Mouse (Mus musculus) forebrain, postnatal 0 days (tissue): ENCODE results near the gene Gm17409. TPM values are rescaled to one million over a fixed set of nuclear protein-coding genes. Genes with fewer than 3 reads are reported as not detected.

ENCODE experiments used
- ATAC-seq: fragments of 200-750 bp; cut with Nextera tagmentation; 2 replicates; pipeline ENCODE4 v1.8.0; 2017; ENCODE audit warnings: mild to moderate bottlenecking, moderate library complexity
- DNase-seq: peaks from one replicate; pipeline ENCODE4 v3.0.0-alpha.2; 2015
- H3K27ac ChIP-seq: fragments of 300-500 bp; sonication (generic); 2 replicates; pipeline ENCODE4 v1.5.1; 2014; ENCODE audit warnings: low read depth, mild to moderate bottlenecking, antibody characterized with exemption, low read length, moderate library complexity, mixed read lengths
- H3K27me3 ChIP-seq: fragments of 300-500 bp; sonication (generic); 2 replicates; pipeline ENCODE4 v1.6.1; 2014; ENCODE audit warnings: mild to moderate bottlenecking, low read length, mixed read lengths; ENCODE audit not compliant: insufficient read depth
- H3K36me3 ChIP-seq: fragments of 300-500 bp; sonication (generic); 2 replicates; pipeline ENCODE4 v1.6.1; 2014; ENCODE audit warnings: mild to moderate bottlenecking, moderate library complexity; ENCODE audit not compliant: insufficient read depth
- H3K4me1 ChIP-seq: fragments of 300-500 bp; sonication (generic); 2 replicates; pipeline ENCODE4 v1.6.1; 2014; ENCODE audit warnings: antibody characterized with exemption; ENCODE audit not compliant: insufficient read depth
- H3K4me2 ChIP-seq: fragments of 300-500 bp; sonication (generic); 2 replicates; pipeline ENCODE4 v1.6.1; 2014; ENCODE audit warnings: low read depth, mild to moderate bottlenecking, moderate library complexity
- H3K4me3 ChIP-seq: fragments of 300-500 bp; sonication (generic); 2 replicates; pipeline ENCODE4 v1.5.1; 2014; ENCODE audit warnings: low read depth, low read length, mixed read lengths
- H3K9ac ChIP-seq: fragments of 300-500 bp; sonication (generic); 2 replicates; pipeline ENCODE4 v1.6.1; 2014; ENCODE audit warnings: mild to moderate bottlenecking
- H3K9me3 ChIP-seq: fragments of 300-500 bp; sonication (generic); 2 replicates; pipeline ENCODE4 v1.6.1; 2016; ENCODE audit warnings: low read length
- CTCF ChIP-seq: sonication (generic); IDR thresholded peaks from 2 replicates; pipeline ENCODE4 v1.5.1; 2016; ENCODE audit warnings: antibody characterized with exemption, control low read depth, low read depth
- WGBS: fragments of 180-500 bp; shearing (Covaris S2); extraction: QIAGEN DNeasy Blood & Tissue Kit; methylation state at CpG from one replicate; pipeline ENCODE4 v1.1.7; 2014; 5-methylcytosine and 5-hydroxymethylcytosine counted together
- polyA plus RNA-seq: library from polyadenylated mRNA; unstranded; fragments of >200 nt; fragmentation: Nextera tagmentation; extraction: Ambion mirVana; gene quantifications from 2 replicates; pipeline ENCODE4 v1.2.1, GENCODE M21; 2015
- total RNA-seq: library from RNA; depleted of rRNA; stranded (reverse); fragments of >200 nt; gene quantifications from 2 replicates; pipeline ENCODE4 v1.2.3, GENCODE M21; 2014

The Gm17409 gene
- total and polyA plus RNA-seq, 2 experiments from 2014 or later = not detected

DNA sequence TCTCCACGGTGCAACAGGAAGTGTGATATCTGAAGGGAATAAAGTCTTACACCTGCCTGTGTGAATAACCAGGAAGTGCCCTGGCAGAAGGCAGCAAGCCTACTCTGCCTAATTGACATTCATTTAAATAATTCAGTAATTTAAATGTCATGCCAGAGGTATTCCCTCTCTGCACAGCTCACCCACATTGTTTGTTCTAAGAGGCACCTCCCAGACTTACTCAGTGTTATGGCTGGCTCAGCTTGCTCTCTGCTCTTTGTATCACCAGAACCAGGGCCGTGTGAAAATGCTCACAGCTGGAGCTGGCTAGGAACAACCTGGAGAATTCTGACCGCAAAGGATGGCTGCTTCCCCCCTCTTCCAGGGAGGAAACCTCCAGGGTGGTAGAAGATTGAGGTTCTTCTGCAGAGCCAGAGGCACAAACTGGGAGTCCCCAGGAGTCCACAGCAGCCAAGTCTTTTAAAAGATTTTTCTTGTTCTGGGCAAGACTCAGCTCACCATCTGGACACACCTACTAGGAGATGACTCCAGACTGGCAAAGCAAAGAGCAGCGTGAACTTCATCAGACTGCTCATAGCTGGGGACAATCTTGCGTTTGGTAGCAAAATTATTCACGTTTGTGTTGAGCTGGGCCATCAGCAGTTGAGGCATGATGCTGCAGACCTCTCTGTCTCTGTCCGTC is 14.5 kb downstream of the Gm17409 start:
- no peak for TF ChIP-seq CTCF
- H3K36me3 ChIP-seq = peaks cover 3% of the 10 kb centered on the region; the same call in 1 of the 2 replicates
- H3K9me3 ChIP-seq = no peaks in the 10 kb centered on the region
- no peaks in the 10 kb centered on the region for H3K27me3 ChIP-seq
- no peak overlapping the region for H3K9ac ChIP-seq
- DNase-seq (no peak), ATAC-seq (peak; percentile 59)
- 42% methylated on average over 7 of the region's 7 CpGs for WGBS
- H3K4me3 ChIP-seq = no peak overlapping the region
- no peak overlapping the region for H3K4me2 ChIP-seq
- H3K4me1 ChIP-seq = peaks cover 15% of the 10 kb centered on the region; the same call in 1 of the 2 replicates
- no peak overlapping the region for H3K27ac ChIP-seq

DNA sequence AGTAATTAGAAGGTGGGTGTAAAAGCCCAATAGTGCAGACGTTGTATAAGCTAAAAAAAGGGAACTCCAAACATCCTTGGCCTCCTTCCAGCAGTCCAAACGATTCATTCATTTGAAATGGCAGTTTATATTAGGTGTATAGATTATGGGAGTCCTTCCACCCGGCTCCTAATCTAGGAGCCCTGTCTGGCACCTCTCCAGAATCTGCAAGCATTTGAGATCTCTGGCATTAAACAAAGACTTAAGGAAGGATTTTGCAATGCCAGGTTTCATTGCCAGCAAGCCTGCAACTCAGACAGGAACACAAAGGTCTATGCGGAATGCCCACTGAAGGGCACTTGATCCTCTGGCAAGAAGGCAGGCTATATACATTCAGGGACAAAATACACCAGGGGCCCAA is 15.2 kb downstream of the Gm17409 start:
- Histone ChIP-seq H3K9me3 (no peaks in the 10 kb centered on the region), H3K9ac (no peak overlapping the region), H3K36me3 (peaks cover 6% of the 10 kb centered on the region; the same call in 1 of the 2 replicates), H3K4me1 (peaks cover 15% of the 10 kb centered on the region; the same call in 1 of the 2 replicates), H3K27ac (no peak overlapping the region), H3K4me2 (no peak overlapping the region), H3K4me3 (no peak overlapping the region), H3K27me3 (no peaks in the 10 kb centered on the region)
- no peak for ATAC-seq
- TF ChIP-seq CTCF = no peak
- DNase-seq = peak; percentile 40
- 10% methylated on average over 4 of the region's 4 CpGs for WGBS

DNA sequence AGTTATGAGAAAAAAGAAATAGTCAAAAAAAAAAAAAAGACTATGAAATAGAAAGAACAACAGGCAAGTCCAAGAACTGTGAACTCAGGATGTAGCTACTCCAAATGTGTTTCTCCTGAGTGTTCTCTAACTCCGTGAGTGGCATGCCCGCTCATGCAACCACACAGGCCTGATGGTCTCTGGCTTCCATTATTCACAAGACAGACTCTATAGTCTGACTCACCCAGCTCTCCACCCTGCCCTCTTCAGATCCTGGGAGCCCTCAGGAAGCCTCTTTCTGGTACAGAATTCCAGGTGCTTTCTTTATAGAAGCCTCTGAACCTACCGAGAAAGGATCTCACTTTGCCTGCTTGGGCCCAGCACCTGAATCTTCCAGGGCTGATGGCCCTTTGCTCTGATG is 15.8 kb downstream of the Gm17409 start:
- 75% methylated on average over 3 of the region's 3 CpGs for WGBS

DNA sequence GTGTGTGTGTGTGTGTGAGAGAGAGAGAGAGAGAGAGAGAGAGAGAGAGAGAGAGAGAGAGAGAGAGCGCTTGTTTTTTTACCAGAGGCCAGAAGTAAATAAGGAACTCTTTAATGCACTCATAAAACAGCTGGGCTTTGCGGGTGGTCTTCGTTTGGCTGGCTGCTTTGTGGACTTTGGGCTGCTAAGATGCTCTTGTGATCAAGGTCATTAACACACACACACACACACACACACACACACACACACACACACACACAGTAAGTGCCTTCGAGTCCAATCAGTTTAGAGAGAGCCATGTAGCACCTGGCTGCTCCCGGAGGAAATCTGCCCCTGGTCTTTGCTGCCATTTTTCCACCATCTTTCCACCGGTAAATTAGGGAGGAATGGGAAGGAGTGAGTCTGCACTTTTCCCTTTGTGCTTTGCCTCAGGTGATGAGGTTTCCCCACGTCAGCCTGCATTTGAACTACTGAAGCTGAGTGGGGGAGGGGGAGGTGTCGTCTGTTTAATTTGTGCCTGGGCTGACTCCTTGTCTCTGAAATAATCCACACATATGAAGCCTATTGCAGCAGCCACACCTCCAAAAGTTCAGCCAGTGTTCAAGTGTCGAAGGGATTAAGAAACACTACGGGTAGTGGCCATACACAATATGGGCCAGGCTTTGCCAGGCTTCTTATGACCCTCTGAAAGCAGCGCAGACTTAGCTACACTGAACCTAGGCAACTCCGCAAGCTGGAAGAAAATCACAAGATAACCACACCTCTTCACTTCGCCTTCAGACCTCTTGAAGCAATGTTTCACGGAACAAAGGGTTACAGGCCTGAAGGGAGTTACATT is 16.7 kb downstream of the Gm17409 start:
- Histone ChIP-seq H3K36me3 (peaks cover 6% of the 10 kb centered on the region; the same call in 1 of the 2 replicates), H3K27ac (no peak overlapping the region), H3K4me1 (peaks cover 15% of the 10 kb centered on the region; the same call in 1 of the 2 replicates), H3K4me3 (no peak overlapping the region), H3K9ac (no peak overlapping the region), H3K9me3 (no peaks in the 10 kb centered on the region), H3K27me3 (no peaks in the 10 kb centered on the region), H3K4me2 (no peak overlapping the region)
- peak; percentile 35; the same call in 1 of the 2 replicates for ATAC-seq
- TF ChIP-seq CTCF = no peak
- no peak for DNase-seq
- WGBS = 46% methylated on average over 14 of the region's 14 CpGs

More for the DNA sequence above, 15.8 kb downstream of the Gm17409 start:
- Histone ChIP-seq H3K27ac (no peak overlapping the region), H3K4me2 (no peak overlapping the region), H3K9me3 (no peaks in the 10 kb centered on the region), H3K4me3 (no peak overlapping the region), H3K27me3 (no peaks in the 10 kb centered on the region), H3K4me1 (peaks cover 15% of the 10 kb centered on the region; the same call in 1 of the 2 replicates), H3K9ac (no peak overlapping the region), H3K36me3 (peaks cover 6% of the 10 kb centered on the region; the same call in 1 of the 2 replicates)
- DNase-seq (no peak), ATAC-seq (no peak)
- no peak for TF ChIP-seq CTCF

DNA sequence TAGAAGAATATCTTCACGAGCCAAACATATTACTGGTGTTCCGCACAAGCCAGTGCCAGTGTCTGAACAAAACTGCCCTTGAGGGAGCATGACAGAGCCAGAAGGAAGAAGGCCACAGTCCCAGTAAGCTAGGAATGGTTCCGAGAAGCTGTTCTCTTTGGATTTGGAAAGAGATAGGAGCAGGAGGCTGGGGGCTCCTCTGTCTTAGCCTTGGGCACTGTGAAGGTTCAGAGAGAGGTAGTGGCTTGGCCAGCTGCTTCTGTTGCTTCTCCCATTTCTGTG is 17.3 kb downstream of the Gm17409 start:
- H3K4me2 ChIP-seq = no peak overlapping the region
- no peaks in the 10 kb centered on the region for H3K9me3 ChIP-seq
- WGBS = 67% methylated on average over 3 of the region's 3 CpGs
- peaks cover 6% of the 10 kb centered on the region; the same call in 1 of the 2 replicates for H3K36me3 ChIP-seq
- no peak for ATAC-seq
- no peak overlapping the region for H3K9ac ChIP-seq
- no peak for TF ChIP-seq CTCF
- no peaks in the 10 kb centered on the region for H3K27me3 ChIP-seq
- peaks cover 15% of the 10 kb centered on the region; the same call in 1 of the 2 replicates for H3K4me1 ChIP-seq
- no peak overlapping the region for H3K4me3 ChIP-seq
- DNase-seq = no peak
- no peak overlapping the region for H3K27ac ChIP-seq

DNA sequence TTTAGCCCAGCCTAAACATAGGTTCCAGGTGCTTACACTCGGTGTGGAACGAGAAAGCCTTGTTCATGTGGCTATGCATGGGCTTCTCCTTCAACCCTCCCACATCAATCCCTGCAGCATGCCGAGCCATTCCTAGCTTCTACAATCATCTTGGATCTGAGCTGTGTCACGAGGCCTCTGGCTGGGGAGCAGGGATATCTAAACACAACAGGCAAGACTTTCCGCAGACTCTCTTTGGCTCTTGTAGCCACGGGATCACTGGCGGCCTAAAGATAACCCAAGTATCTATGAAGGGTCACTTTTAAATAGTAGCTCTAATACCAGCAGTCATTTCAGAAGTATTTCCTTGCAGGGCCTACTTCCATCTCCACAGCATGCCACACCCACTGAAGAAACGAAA is 18.5 kb downstream of the Gm17409 start:
- H3K9me3 ChIP-seq = no peaks in the 10 kb centered on the region
- no peaks in the 10 kb centered on the region for H3K27me3 ChIP-seq
- H3K4me2 ChIP-seq = no peak overlapping the region
- WGBS = 97% methylated on average over 8 of the region's 8 CpGs
- no peak overlapping the region for H3K27ac ChIP-seq
- no peak for DNase-seq
- peaks cover 6% of the 10 kb centered on the region; the same call in 1 of the 2 replicates for H3K36me3 ChIP-seq
- TF ChIP-seq CTCF = no peak
- ATAC-seq = no peak
- no peak overlapping the region for H3K9ac ChIP-seq
- H3K4me3 ChIP-seq = no peak overlapping the region
- H3K4me1 ChIP-seq = peaks cover 15% of the 10 kb centered on the region; the same call in 1 of the 2 replicates

DNA sequence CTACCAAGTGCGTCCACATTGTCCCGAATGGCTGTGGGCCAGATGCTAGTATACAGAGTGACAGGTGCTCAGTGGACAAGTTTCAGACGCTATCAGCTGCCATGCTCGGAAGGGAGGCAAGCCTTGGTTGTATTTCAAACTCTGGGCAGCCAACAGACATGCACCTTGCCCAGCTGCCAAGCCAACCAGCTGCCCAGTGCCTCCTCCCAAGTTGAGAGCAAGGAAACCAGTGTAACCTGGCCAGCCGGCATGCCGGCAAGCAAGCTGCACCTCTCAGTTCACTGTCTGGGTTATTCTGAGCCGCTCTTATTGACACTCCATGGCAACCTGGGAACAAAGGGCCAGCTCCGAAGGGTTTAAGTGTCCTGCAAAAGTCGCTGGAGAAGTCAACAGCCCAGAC is 19.4 kb downstream of the Gm17409 start:
- no peak overlapping the region for H3K27ac ChIP-seq
- H3K9me3 ChIP-seq = no peaks in the 10 kb centered on the region
- TF ChIP-seq CTCF = no peak
- peaks cover 6% of the 10 kb centered on the region; the same call in 1 of the 2 replicates for H3K36me3 ChIP-seq
- no peak overlapping the region for H3K9ac ChIP-seq
- H3K27me3 ChIP-seq = no peaks in the 10 kb centered on the region
- H3K4me3 ChIP-seq = no peak overlapping the region
- 78% methylated on average over 9 of the region's 9 CpGs for WGBS
- H3K4me2 ChIP-seq = no peak overlapping the region
- peaks cover 11% of the 10 kb centered on the region; the same call in 1 of the 2 replicates for H3K4me1 ChIP-seq
- ATAC-seq (no peak), DNase-seq (no peak)
